Mouse (Mus musculus): ENCODE measurements around the gene Ube2a. TPM values are rescaled to one million over a fixed set of nuclear protein-coding genes. Genes with fewer than 3 reads are reported as not detected.
A peak's percentile ranks its signal among the peaks of the same experiment; 100 is the strongest.

Ube2a gene
- polyA plus RNA-seq (2016; fragmentation: Nextera tagmentation; extraction: Ambion mirVana): 123 and 124 TPM in 2 replicates

- H3K9me3 ChIP-seq: no peaks in the 10 kb centered on the region
- ATAC-seq (ENCODE audit: insufficient number of reproducible peaks, insufficient read depth, low FRiP score, low TSS enrichment, low read depth): peak; percentile 61; the same call in 1 of the 2 replicates
- peak within 1 kb of the TSS; percentile 57 for H3K4me2 ChIP-seq
- no peaks in the 10 kb centered on the region; the same call in 1 of the 2 replicates for H3K27me3 ChIP-seq
- WGBS: 20% methylated on average over 8 of the region's 8 CpGs
- H3K4me3 ChIP-seq (replicated peaks): peak within 1 kb of the TSS; percentile 62
- peak within 1 kb of the TSS; percentile 85 for H3K27ac ChIP-seq
- H3K4me1 ChIP-seq (replicated peaks): no peaks in the 10 kb centered on the region; the same call in 1 of the 2 replicates
- peak within 1 kb of the TSS; percentile 80 for H3K9ac ChIP-seq (replicated peaks)
- no peaks in the 10 kb centered on the region; the same call in 1 of the 2 replicates for H3K36me3 ChIP-seq
These were observed at the start of gene Ube2a, which contains the start of gene C330007P06Rik for GRCm38 (mm10) chrX:36873765-36874164. Gene Ube2a (plus strand): TSS chrX:36873900. Gene C330007P06Rik (minus strand): TSS chrX:36874111.

DNA sequence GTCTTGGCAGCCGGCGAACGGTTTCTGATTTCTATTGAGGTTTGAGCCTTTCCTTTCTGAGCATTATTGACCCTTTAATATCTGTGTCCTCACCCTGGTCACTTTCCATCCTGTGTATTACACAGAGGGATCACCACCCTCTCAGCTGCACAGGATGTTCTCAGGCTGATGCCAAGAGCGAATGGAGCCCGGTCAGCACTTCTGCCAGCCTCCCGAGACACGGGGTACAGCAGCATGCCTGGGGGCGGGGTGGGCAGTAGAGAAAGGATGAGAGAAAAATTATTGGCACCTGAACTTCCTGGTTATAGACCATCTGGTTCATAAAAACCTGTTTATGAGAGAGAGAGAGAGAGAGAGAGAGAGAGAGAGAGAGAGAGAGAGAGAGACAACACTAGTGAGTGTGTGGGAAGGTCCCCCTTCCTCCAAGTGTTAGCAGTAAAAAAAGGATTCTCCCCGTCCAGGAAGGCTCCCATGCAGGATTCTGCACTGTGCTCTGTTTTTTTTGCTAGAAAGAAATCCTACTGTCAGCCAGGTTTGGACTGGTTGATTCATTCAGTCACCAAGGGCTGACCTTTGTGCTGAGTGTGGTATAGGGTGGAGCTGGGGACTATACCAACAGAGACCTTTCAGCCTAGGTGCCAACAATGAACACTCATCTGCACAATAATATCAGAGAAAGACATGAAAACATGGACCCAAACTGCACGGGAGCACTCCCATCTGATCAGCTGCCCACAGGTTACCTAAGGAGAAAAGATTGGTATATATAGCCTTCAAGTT lies 49.6 kb upstream of the Ube2a start:
- 70% methylated on average over 10 of the region's 10 CpGs for WGBS
- no peak for ATAC-seq (ENCODE audit: insufficient number of reproducible peaks, insufficient read depth, low FRiP score, low TSS enrichment, low read depth)
- Histone ChIP-seq H3K27me3 (no peaks in the 10 kb centered on the region), H3K9ac (replicated peaks) (no peak overlapping the region), H3K27ac (no peak overlapping the region), H3K4me2 (no peak overlapping the region), H3K9me3 (no peaks in the 10 kb centered on the region), H3K36me3 (no peaks in the 10 kb centered on the region), H3K4me1 (replicated peaks) (no peaks in the 10 kb centered on the region), H3K4me3 (replicated peaks) (no peak overlapping the region)

DNA sequence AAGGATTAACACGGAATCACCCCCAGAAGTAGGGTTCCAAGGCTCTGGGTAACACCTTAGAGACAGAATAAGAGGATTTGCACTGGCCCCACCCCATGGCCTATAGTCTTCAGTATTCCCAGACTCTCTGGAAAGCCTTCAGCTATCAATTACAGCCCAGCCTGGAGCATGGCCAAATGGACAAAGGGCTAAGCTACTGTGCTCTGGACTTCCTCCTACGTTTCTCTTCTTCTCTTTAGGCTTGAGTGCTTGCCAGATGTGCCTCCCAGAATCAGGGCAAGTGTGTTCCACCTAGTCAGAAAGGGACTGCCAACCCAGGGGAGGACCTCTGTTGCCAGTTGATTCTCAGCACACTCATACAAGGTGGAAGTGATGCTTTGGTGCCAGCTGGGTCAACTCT lies 48.7 kb upstream of the Ube2a start:
- Histone ChIP-seq H3K4me2 (no peak overlapping the region), H3K4me1 (replicated peaks) (no peaks in the 10 kb centered on the region), H3K36me3 (no peaks in the 10 kb centered on the region), H3K9ac (replicated peaks) (no peak overlapping the region), H3K4me3 (replicated peaks) (no peak overlapping the region), H3K27me3 (no peaks in the 10 kb centered on the region), H3K9me3 (no peaks in the 10 kb centered on the region), H3K27ac (no peak overlapping the region)
- 52% methylated on average over 2 of the region's 2 CpGs for WGBS
- ATAC-seq (ENCODE audit: insufficient number of reproducible peaks, insufficient read depth, low FRiP score, low TSS enrichment, low read depth): no peak

DNA sequence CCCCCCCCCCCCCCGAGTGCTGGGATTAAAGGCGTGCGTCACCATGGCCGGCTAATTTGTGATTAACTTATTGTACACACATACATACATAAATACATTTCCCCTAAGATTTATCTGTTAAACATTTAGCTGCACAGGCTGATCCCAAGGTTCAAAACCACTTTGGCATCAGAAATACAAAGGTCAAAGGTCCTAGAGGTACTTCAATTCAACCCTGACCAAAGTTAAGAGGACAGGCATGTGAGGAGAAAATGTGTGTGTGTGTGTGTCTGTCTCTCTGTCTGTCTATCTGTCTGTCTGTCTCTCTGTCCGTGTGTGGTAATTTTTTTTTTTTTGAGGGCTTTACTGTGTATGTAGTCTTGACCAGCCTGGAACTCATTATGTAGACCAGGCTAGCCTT lies 46.8 kb upstream of the Ube2a start:
- no peaks in the 10 kb centered on the region for H3K4me1 ChIP-seq (replicated peaks)
- no peak for ATAC-seq (ENCODE audit: insufficient number of reproducible peaks, insufficient read depth, low FRiP score, low TSS enrichment, low read depth)
- whole genome bisulfite sequencing: 94% methylated on average over 5 of the region's 5 CpGs

GRCm38 (mm10) chrX:36830271-36830670 lies 43.4 kb upstream of the Ube2a start:
- Histone ChIP-seq H3K4me2 (no peak overlapping the region), H3K27me3 (no peaks in the 10 kb centered on the region), H3K4me1 (replicated peaks) (no peaks in the 10 kb centered on the region), H3K27ac (no peak overlapping the region), H3K36me3 (no peaks in the 10 kb centered on the region), H3K4me3 (replicated peaks) (no peak overlapping the region), H3K9me3 (no peaks in the 10 kb centered on the region), H3K9ac (replicated peaks) (no peak overlapping the region)
- ATAC-seq (ENCODE audit: insufficient number of reproducible peaks, insufficient read depth, low FRiP score, low TSS enrichment, low read depth): no peak
- WGBS: 40% methylated on average over 5 of the region's 5 CpGs

More for the DNA sequence above, 46.8 kb upstream of the Ube2a start:
- Histone ChIP-seq H3K27me3 (no peaks in the 10 kb centered on the region), H3K27ac (no peak overlapping the region), H3K9ac (replicated peaks) (no peak overlapping the region), H3K4me3 (replicated peaks) (no peak overlapping the region), H3K9me3 (no peaks in the 10 kb centered on the region), H3K36me3 (no peaks in the 10 kb centered on the region), H3K4me2 (no peak overlapping the region)

DNA sequence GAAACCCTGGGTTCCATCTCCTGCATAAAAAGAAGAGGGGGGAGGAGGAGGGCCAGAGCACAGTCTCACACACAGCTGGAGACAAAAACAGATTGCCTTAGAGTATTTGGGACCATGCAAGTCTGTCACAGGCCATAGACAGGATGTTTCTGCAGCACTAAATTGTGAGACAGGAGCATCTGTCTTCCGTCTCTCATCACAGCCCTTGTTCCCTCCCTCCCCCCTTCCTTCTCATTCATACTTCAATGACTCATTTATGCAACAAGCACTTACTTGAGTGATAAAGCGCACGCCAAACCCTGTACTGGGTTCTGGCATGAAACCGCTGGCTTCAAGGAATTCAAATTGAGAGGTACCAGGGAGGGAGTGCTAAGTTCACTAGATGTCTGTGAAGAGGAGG lies 42.1 kb upstream of the Ube2a start:
- WGBS: 77% methylated on average over 4 of the region's 4 CpGs
- H3K9me3 ChIP-seq: no peaks in the 10 kb centered on the region
- H3K4me2 ChIP-seq: no peak overlapping the region
- H3K27ac ChIP-seq: no peak overlapping the region
- no peak overlapping the region for H3K4me3 ChIP-seq (replicated peaks)
- no peaks in the 10 kb centered on the region for H3K27me3 ChIP-seq
- H3K36me3 ChIP-seq: no peaks in the 10 kb centered on the region
- no peak for ATAC-seq (ENCODE audit: insufficient number of reproducible peaks, insufficient read depth, low FRiP score, low TSS enrichment, low read depth)
- no peaks in the 10 kb centered on the region for H3K4me1 ChIP-seq (replicated peaks)
- no peak overlapping the region for H3K9ac ChIP-seq (replicated peaks)

DNA sequence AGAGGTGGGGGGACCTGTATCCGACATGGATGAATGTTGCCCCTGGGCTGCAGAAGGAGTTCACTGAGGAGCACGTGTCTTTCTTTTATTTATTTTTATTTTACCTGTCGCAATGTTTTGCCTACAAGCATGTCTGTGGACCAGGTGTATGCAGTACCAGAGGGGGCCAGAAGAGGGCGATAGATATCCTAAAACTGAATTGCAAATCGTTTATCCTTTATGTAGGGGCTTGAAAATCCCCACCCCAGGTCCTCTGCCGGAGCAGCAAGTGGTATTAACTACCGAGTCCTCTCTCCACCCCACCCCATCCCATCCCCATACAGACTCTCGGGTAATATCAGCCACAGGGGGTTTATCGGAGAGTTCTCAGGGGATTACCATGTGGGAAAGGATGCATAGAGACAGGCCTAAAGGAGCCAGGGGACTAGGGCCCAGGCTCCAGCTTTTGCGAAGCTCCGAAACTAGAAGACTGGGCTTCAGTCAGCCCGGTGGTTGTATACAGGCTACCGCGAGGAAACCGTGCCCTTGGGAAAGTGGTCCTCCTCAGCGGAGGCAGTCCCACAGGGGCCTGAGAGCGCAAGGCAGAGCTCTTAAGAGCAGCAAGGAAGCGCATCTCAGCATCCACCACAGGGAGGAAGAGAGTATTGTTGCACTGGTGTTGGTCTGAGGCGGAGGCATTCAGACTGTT lies 40.2 kb upstream of the Ube2a start:
- Histone ChIP-seq H3K9ac (replicated peaks) (no peak overlapping the region; the same call in 1 of the 2 replicates), H3K4me3 (replicated peaks) (peak overlapping the region; percentile 21; the same call in 1 of the 2 replicates), H3K9me3 (no peaks in the 10 kb centered on the region), H3K4me1 (replicated peaks) (no peaks in the 10 kb centered on the region), H3K4me2 (peak overlapping the region; percentile 48), H3K36me3 (no peaks in the 10 kb centered on the region), H3K27me3 (no peaks in the 10 kb centered on the region), H3K27ac (0 out of 2 replicates have a peak overlapping the region, but pooled peaks have one; percentile 53)
- WGBS: 26% methylated on average over 19 of the region's 19 CpGs
- no peak for ATAC-seq (ENCODE audit: insufficient number of reproducible peaks, insufficient read depth, low FRiP score, low TSS enrichment, low read depth)

DNA sequence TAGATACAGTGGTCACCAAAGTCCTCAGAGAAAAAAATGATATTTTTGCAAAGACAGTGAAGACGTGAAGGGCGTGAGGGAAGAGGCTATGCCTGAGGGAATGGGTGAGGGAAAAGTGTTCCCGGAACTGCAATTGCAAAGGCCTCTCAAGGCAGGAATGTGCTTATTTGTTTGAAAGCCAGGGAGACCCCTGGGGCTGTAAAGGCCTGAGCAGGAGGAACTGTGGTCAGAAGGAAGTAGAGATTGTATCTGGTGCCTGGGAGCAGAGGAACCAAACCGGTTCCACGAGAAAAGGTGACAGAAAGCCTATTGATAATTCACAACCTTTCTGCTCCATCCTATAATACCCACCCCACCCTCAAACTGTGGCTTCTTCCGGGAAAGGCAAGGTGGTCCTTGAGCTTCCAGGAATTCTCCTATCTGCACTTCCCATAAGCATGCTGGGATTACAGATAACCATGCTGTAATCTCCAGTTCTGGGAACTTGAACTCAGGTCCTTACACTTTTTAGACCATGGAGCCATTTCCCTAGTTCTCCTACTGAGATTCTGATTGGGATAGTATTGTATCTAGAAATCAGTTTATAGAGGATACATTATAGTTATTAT lies 36.5 kb upstream of the Ube2a start:
- ATAC-seq (ENCODE audit: insufficient number of reproducible peaks, insufficient read depth, low FRiP score, low TSS enrichment, low read depth): no peak
- H3K9me3 ChIP-seq: no peaks in the 10 kb centered on the region
- 59% methylated on average over 6 of the region's 6 CpGs for WGBS

DNA sequence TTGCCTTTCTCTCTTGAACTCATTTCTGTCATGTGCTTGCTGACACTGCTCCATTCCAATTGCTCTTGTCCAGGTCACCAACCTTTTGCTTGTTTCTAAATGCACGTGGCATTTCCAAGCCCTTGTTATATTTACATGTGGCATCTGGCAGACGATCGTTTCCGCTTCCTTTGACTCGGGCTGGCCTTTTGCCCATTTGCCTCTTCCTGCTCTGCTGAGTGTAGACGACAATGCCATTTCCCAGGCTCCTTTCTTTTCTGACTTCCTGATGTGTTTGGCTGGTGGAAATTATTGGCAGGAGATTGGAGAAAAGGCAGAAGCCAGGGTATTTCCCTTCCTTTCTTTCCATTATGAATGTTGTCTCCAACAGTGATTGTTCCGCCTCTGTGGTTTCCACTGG lies 34.3 kb upstream of the Ube2a start:
- Histone ChIP-seq H3K36me3 (no peaks in the 10 kb centered on the region), H3K27ac (no peak overlapping the region), H3K4me2 (no peak overlapping the region), H3K9ac (replicated peaks) (no peak overlapping the region), H3K9me3 (no peaks in the 10 kb centered on the region), H3K4me1 (replicated peaks) (no peaks in the 10 kb centered on the region), H3K4me3 (replicated peaks) (no peak overlapping the region), H3K27me3 (no peaks in the 10 kb centered on the region)
- no peak for ATAC-seq (ENCODE audit: insufficient number of reproducible peaks, insufficient read depth, low FRiP score, low TSS enrichment, low read depth)
- 72% methylated on average over 7 of the region's 7 CpGs for WGBS

More for the DNA sequence above, 36.5 kb upstream of the Ube2a start:
- Histone ChIP-seq H3K36me3 (no peaks in the 10 kb centered on the region), H3K27ac (no peak overlapping the region), H3K4me3 (replicated peaks) (no peak overlapping the region), H3K4me2 (no peak overlapping the region), H3K4me1 (replicated peaks) (no peaks in the 10 kb centered on the region), H3K27me3 (no peaks in the 10 kb centered on the region), H3K9ac (replicated peaks) (no peak overlapping the region)

DNA sequence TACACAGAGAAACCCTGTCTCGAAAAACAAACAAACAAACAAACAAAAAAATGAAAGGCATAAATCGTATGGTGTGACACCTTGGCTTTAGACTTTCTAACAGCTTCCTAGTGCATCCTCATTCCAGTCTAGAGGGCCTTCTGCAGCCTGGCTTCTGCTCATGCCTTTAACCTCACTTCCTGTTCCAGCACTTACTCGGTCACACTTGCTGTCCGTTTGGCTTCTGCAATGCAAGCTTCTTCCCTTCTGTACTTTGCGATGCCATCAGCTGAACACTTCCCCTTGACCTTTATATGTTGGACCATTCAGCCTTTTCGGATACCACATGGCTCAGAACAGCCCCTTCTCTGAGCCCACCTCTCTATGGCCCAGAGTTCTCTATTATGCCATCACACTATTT lies 32.0 kb upstream of the Ube2a start:
- H3K9ac ChIP-seq (replicated peaks): no peak overlapping the region
- H3K36me3 ChIP-seq: no peaks in the 10 kb centered on the region
- H3K4me3 ChIP-seq (replicated peaks): no peak overlapping the region
- H3K27me3 ChIP-seq: no peaks in the 10 kb centered on the region
- no peaks in the 10 kb centered on the region for H3K4me1 ChIP-seq (replicated peaks)
- no peak overlapping the region for H3K27ac ChIP-seq
- H3K4me2 ChIP-seq: no peak overlapping the region
- H3K9me3 ChIP-seq: no peaks in the 10 kb centered on the region
- WGBS: 87% methylated on average over 6 of the region's 6 CpGs
- ATAC-seq (ENCODE audit: insufficient number of reproducible peaks, insufficient read depth, low FRiP score, low TSS enrichment, low read depth): no peak

- no peak overlapping the region for H3K4me3 ChIP-seq (replicated peaks)
- no peaks in the 10 kb centered on the region for H3K4me1 ChIP-seq (replicated peaks)
- H3K27ac ChIP-seq: no peak overlapping the region
- ATAC-seq (ENCODE audit: insufficient number of reproducible peaks, insufficient read depth, low FRiP score, low TSS enrichment, low read depth): no peak
- 86% methylated on average over 4 of the region's 4 CpGs for WGBS
- no peak overlapping the region for H3K4me2 ChIP-seq
- no peaks in the 10 kb centered on the region for H3K9me3 ChIP-seq
- H3K9ac ChIP-seq (replicated peaks): no peak overlapping the region
- H3K27me3 ChIP-seq: no peaks in the 10 kb centered on the region
- 0 out of 2 replicates have a peak, but pooled peaks cover 5% of the 10 kb centered on the region for H3K36me3 ChIP-seq
These were observed 30.2 kb upstream of the Ube2a start for GRCm38 (mm10) chrX:36843346-36843990.

Data from limb, embryonic 12.5 days (tissue).